Mouse (Mus musculus): Measurements from ENCODE around the gene Pnpla1. TPM values are rescaled to one million over a fixed set of nuclear protein-coding genes. Genes with fewer than 3 reads are reported as not detected.
"Not testable (repeated sequence)": the region's sequence is repeated elsewhere in the genome, so short reads cannot be mapped to it uniquely, and the experiment has no call there.

Pnpla1 gene
- 0.01 TPM in 1 of 2 replicates, not detected in the other for polyA plus RNA-seq (2012; rRNA removed)

- no peak for DNase-seq (ENCODE audit: low spot score)
Measured at GRCm38 (mm10) chr17:28858205-28858604, at the start of gene Pnpla1. TSS of gene Pnpla1 (plus strand) at chr17:28858411.

- DNase-seq (ENCODE audit: low spot score), result no peak
Measured at GRCm38 (mm10) chr17:28808714-28809113, 49.5 kb upstream of the Pnpla1 start.

GRCm38 (mm10) chr17:28809175-28809831 lies 48.9 kb upstream of the Pnpla1 start:
- no peak for DNase-seq (ENCODE audit: low spot score)

- DNase-seq (ENCODE audit: low spot score), result no peak
Measured at GRCm38 (mm10) chr17:28812345-28812744, 45.9 kb upstream of the Pnpla1 start.

GRCm38 (mm10) chr17:28814529-28815097 lies 43.6 kb upstream of the Pnpla1 start:
- no peak for DNase-seq (ENCODE audit: low spot score)

- DNase-seq (ENCODE audit: low spot score), result no peak
Measured at GRCm38 (mm10) chr17:28815384-28816004, 42.7 kb upstream of the Pnpla1 start.

GRCm38 (mm10) chr17:28816326-28816725 lies 41.9 kb upstream of the Pnpla1 start:
- not testable (repeated sequence) for DNase-seq (ENCODE audit: low spot score)

- no peak for DNase-seq (ENCODE audit: low spot score)
Measured at GRCm38 (mm10) chr17:28816875-28817811, 41.1 kb upstream of the Pnpla1 start.

- DNase-seq (ENCODE audit: low spot score), result no peak
Measured at GRCm38 (mm10) chr17:28820189-28820588, 38.0 kb upstream of the Pnpla1 start.

GRCm38 (mm10) chr17:28823004-28823745 lies 35.0 kb upstream of the Pnpla1 start:
- DNase-seq (ENCODE audit: low spot score), result no peak

GRCm38 (mm10) chr17:28823749-28824148 lies 34.5 kb upstream of the Pnpla1 start:
- no peak for DNase-seq (ENCODE audit: low spot score)

GRCm38 (mm10) chr17:28824896-28825295 lies 33.3 kb upstream of the Pnpla1 start:
- DNase-seq (ENCODE audit: low spot score), result no peak

GRCm38 (mm10) chr17:28825359-28826041 lies 32.7 kb upstream of the Pnpla1 start:
- no peak for DNase-seq (ENCODE audit: low spot score)

- DNase-seq (ENCODE audit: low spot score), result no peak
Measured at GRCm38 (mm10) chr17:28827665-28828231, 30.5 kb upstream of the Pnpla1 start.

- no peak for DNase-seq (ENCODE audit: low spot score)
Measured at GRCm38 (mm10) chr17:28829120-28829519, 29.1 kb upstream of the Pnpla1 start.

- DNase-seq (ENCODE audit: low spot score), result no peak
Measured at GRCm38 (mm10) chr17:28831065-28831464, 27.1 kb upstream of the Pnpla1 start.

GRCm38 (mm10) chr17:28832040-28832439 lies 26.2 kb upstream of the Pnpla1 start:
- DNase-seq (ENCODE audit: low spot score), result no peak

- no peak for DNase-seq (ENCODE audit: low spot score)
Measured at GRCm38 (mm10) chr17:28832875-28833274, 25.3 kb upstream of the Pnpla1 start.

GRCm38 (mm10) chr17:28834676-28835075 lies 23.5 kb upstream of the Pnpla1 start:
- DNase-seq (ENCODE audit: low spot score), result no peak

- DNase-seq (ENCODE audit: low spot score), result no peak
Measured at GRCm38 (mm10) chr17:28837840-28838239, 20.4 kb upstream of the Pnpla1 start.

Data from urinary bladder, adult 2 months (tissue).